Mouse (Mus musculus): ENCODE measurements at regions not wholly inside any gene's neighbourhood (a gene's known extent, or its start where the extent isn't known, plus 50 kb on each side); places are given as distances from the start of the nearest gene placed in this dataset.

DNA sequence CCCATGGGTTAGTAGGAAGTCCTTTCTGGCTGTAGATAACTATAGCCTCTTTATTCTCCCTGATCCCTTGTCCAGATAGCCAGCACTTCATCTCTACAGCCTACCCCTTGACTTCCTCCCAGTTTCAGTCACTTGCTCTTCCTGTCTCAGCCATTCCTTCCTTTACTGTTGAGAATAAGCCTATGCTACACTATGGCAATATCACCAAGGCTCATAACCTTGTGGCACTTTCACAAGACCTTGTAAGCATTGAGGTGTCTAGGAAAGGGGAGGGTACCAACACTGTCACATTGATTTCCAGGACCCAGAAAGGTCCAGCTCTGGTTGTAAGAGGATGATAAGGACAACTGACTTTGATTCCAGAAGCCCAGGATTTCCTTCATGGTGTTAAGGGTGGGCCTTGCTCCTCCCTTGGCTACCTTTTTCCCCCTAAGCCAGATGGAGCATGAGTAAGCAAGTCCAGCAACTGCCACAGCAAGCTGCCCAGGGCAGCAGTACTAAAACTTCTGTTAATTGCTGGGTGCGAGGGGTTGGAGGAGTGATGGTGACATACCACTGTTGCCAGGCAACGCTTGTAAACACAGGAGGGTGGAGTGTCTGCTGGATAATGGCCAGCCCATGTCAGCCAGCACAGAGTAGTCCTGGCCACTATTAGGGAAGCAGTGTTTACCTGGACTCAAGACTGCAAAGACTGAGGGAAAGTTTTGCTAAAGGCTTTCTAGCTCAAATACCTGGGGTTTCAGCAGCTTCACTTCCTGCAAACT, 75.7 kb downstream of the Ankrd16 start:
- no peak for DNase-seq (ENCODE audit: low read depth, low spot score)

GRCm38 (mm10) chr2:11869983-11870382, 92.3 kb downstream of the Ankrd16 start:
- DNase-seq (ENCODE audit: low read depth, low spot score) = no peak

DNA sequence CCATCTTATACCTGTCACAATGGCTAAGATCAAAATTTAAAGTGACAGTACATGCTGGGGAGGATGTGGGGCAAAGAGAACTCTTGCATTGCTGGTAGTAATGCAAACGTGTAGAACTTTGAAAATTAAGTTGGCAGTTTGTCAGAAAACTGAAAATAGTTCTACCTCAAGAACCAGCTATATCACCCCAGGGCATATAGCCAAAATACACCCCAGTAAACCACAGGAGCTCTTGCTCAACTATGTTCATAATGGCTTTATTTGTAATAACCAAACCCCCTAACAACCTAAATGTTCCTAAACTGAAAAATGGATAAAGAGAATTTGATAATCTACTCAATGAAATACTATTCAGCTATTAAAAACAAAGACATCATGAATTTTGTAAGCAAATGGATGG, 102.3 kb downstream of the Ankrd16 start:
- DNase-seq (ENCODE audit: low read depth, low spot score) = no peak

GRCm38 (mm10) chr2:11894792-11895568, 117.3 kb downstream of the Ankrd16 start:
- no peak for DNase-seq (ENCODE audit: low read depth, low spot score)

DNA sequence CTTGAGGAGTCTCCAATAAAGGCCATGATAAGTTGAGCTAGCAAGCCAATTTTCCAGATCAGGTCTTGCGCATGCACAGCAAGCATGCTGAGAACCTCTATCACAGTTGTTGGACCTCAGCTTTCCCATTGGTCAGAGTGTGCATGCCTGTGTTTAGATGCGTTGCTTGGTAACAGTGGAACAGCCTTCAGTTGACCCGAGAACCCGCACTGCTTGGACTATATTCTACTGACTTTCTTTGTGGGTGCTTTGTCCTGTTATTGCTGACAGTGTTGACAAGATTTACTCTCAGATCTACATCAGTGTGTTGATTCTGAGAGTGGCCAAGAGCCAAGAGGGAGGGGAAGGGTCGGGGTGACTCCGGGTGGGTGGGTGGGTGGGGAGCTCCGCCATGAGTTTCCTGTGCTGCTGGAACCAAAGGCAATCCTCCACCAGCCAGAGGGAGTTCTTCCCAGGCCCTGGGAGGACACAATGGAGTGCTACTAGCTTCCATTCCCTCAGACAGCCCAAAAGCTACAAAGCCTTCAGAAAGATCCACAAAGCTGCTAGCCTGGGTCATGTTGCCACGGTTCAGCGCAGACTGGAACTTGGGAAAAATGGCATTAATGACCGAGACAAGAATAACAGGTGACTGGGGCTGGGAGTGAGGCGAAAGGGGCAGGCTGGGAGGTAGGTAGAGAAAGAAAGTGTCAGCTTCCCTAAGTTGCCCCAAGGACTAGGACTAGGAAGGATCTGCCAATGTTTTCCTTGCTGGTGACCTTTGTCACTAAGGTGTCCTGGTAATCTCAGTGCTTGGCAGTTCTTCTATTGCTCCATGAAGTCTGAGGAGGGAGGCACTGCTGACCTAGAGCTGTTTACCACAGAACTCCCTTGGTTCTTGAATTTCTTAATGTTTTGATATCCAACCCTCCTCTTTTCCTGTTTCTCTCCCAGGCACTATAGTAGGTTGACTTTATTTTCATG, 122.3 kb downstream of the Ankrd16 start:
- no peak for DNase-seq (ENCODE audit: low read depth, low spot score)

DNA sequence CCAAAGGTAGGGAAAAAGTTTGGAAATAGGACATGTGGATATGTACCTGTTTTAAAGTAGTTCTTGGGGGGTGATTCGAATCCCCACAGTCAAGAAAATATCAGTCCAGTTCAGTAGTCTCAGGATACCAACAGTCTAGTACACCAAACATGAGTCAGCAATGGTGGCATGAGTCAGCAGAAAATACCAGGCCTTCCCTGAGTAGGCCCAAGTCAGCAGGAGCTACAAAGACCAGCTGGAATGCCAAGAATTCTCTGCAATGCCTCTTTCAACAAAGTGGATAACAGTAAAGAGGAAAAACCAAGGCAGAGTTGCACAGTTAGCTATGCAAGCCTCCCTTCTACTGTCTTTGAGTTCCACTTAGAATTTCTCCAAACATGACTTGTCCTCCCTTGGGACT, 137.1 kb downstream of the Ankrd16 start:
- peak; percentile 3 for DNase-seq (ENCODE audit: low read depth, low spot score)

GRCm38 (mm10) chr2:11917373-11917772, 139.7 kb downstream of the Ankrd16 start:
- no peak for DNase-seq (ENCODE audit: low read depth, low spot score)

GRCm38 (mm10) chr2:11918070-11918469, 140.4 kb downstream of the Ankrd16 start:
- DNase-seq (ENCODE audit: low read depth, low spot score) = no peak

- DNase-seq (ENCODE audit: low read depth, low spot score) = no peak
These were observed 183.1 kb downstream of the Ankrd16 start for GRCm38 (mm10) chr2:11960777-11961176.

- no peak for DNase-seq (ENCODE audit: low read depth, low spot score)
These were observed 187.7 kb downstream of the Ankrd16 start for GRCm38 (mm10) chr2:11965374-11965773.

DNA sequence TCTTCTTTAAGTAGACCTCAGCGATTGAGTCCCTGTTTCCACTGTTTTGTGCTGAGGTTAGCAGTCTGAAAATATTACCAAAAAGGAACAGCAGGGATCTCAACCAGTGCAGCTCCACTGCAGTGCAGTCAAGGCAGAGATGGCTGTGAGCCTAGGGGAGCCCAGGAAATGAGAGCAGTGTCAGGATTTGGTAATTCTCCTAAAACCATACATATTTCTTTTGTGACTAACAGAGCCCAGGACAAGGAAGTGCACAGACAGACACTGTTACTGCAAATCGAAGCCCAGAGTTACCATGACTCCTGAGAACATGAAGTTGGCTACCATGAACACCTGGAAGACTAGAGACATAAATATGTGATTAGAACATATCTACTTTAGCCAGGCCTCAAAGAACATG, 189.3 kb downstream of the Ankrd16 start:
- DNase-seq (ENCODE audit: low read depth, low spot score) = no peak

- no peak for DNase-seq (ENCODE audit: low read depth, low spot score)
These were observed 194.3 kb downstream of the Ankrd16 start for GRCm38 (mm10) chr2:11971972-11972371.

- peak; percentile 7 for DNase-seq (ENCODE audit: low read depth, low spot score)
These were observed 224.5 kb downstream of the Ankrd16 start for GRCm38 (mm10) chr2:12001938-12002899.

DNA sequence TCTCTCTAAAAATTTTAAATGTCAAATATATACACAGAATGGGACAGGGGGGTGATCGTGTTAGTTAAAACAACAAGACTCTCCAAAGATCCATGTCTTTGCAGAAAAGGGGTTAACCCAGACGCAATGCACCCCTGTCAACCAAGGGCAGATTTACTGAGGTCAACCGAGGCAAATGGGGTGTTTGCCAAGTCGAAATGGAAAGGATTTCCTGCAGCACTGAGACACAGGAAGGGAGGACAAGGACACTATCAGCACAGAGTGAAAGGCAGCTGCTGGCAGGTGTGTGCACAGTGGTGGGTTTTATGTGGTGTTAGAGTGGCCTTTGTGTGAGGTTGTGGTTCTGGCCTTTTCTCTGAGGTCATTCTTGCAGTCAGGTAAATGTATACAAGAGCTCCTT, 226.7 kb downstream of the Ankrd16 start:
- DNase-seq (ENCODE audit: low read depth, low spot score) = no peak

DNA sequence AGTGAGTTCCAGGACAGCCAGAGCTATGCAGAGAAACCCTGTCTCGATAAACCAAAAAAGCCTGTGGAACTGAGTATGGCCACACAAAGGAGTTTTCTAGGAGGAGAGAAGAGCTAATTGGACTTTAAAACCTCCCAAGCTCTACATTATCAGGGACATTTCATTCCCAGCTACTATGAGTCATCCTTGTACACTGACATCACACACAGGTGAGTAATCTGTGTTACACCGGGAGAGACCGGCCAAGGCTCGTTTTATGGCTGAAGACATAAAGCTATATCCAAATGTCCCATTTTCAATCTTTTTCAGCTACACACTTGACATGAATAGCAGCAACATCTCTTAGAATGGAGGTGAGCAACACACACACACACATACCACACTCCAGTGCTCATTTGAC, 229.5 kb downstream of the Ankrd16 start:
- no peak for DNase-seq (ENCODE audit: low read depth, low spot score)

DNA sequence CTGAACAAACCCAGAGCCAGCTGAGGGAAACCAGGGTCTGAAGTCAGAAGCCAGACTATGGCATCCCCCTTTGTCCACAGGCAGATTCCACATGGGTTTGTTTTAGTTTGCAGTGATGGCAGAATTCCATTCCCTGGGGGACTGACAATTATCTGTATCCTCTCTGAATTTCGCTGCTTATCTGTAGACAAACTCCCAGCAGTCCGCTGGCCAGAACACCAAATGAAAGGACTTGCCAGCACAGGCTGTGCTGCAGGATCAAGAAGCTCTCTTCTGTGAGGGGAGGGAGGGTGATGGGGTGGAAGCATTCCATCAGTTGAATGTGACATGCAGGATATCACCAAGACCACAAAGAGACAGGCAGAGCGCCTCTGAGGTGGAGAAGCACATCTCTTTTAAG, 233.8 kb downstream of the Ankrd16 start:
- no peak for DNase-seq (ENCODE audit: low read depth, low spot score)

- no peak for DNase-seq (ENCODE audit: low read depth, low spot score)
These were observed 241.9 kb downstream of the Ankrd16 start for GRCm38 (mm10) chr2:12019607-12020006.

GRCm38 (mm10) chr2:12023402-12024111, 245.9 kb downstream of the Ankrd16 start:
- no peak for DNase-seq (ENCODE audit: low read depth, low spot score)

- DNase-seq (ENCODE audit: low read depth, low spot score) = no peak
These were observed 248.5 kb downstream of the Ankrd16 start for GRCm38 (mm10) chr2:12026220-12026619.

All from WW6 (cell line).